Mouse (Mus musculus) heart, embryonic 14.5 days (tissue): Measurements from ENCODE around the gene Tpk1. TPM values are rescaled to one million over a fixed set of nuclear protein-coding genes. Genes with fewer than 3 reads are reported as not detected.
"Not testable (repeated sequence)": the region's sequence is repeated elsewhere in the genome, so short reads cannot be mapped to it uniquely, and the experiment has no call there.

Experiments used
- ATAC-seq: fragments of 200-750 bp; cut with Nextera tagmentation; 2 replicates; pipeline ENCODE4 v1.8.0; 2017; ENCODE audit warnings: low read depth, moderate TSS enrichment; ENCODE audit not compliant: insufficient number of reproducible peaks, insufficient read depth, low FRiP score
- H3K27ac ChIP-seq, 2 experiments: fragments of 200-500 bp in 1 of 2; fragments of 300-500 bp in 1 of 2; sonication (generic) in 1 of 2; replicated peaks in 1 of 2; 2 replicates each; pipeline ENCODE4 v1.5.1; 2012 to 2014; ENCODE audit warnings: low read depth in 2 of 2, low read length in 2 of 2, control low read depth in 1 of 2, mild to moderate bottlenecking in 1 of 2, mixed read lengths in 1 of 2; ENCODE audit not compliant: control insufficient read depth in 1 of 2, insufficient read depth in 1 of 2
- H3K27me3 ChIP-seq: fragments of 300-500 bp; sonication (generic); 2 replicates; pipeline ENCODE4 v1.6.1; 2014; ENCODE audit warnings: mild to moderate bottlenecking, low read length, control low read depth; ENCODE audit not compliant: control insufficient read depth, insufficient read depth
- H3K36me3 ChIP-seq: fragments of 300-500 bp; sonication (generic); 2 replicates; pipeline ENCODE4 v1.6.1; 2014; ENCODE audit warnings: mild to moderate bottlenecking, control low read depth, low read length, mixed read lengths; ENCODE audit not compliant: control insufficient read depth, insufficient read depth
- H3K4me1 ChIP-seq, 2 experiments: fragments of 200-500 bp in 1 of 2; fragments of 300-500 bp in 1 of 2; sonication (generic) in 1 of 2; 2 replicates each; pipeline ENCODE4 v1.6.1; 2012 to 2014; ENCODE audit warnings: low read length in 2 of 2, control low read depth in 1 of 2, mixed read lengths in 1 of 2; ENCODE audit not compliant: control insufficient read depth in 2 of 2, insufficient read depth in 2 of 2
- H3K4me2 ChIP-seq: fragments of 300-500 bp; sonication (generic); 2 replicates; pipeline ENCODE4 v1.6.1; 2014; ENCODE audit warnings: mild to moderate bottlenecking, low read length
- H3K4me3 ChIP-seq, 2 experiments: fragments of 200-500 bp in 1 of 2; fragments of 300-500 bp in 1 of 2; sonication (generic) in 1 of 2; 2 replicates each; pipeline ENCODE4 v1.5.1; 2012 to 2014; ENCODE audit warnings: low read length in 2 of 2, mild to moderate bottlenecking in 2 of 2, control low read depth in 1 of 2, low read depth in 1 of 2, moderate library complexity in 1 of 2; ENCODE audit not compliant: control insufficient read depth in 1 of 2, insufficient read depth in 1 of 2
- H3K9ac ChIP-seq: fragments of 300-500 bp; sonication (generic); 2 replicates; pipeline ENCODE4 v1.6.1; 2014; ENCODE audit warnings: mild to moderate bottlenecking, low read length
- H3K9me3 ChIP-seq: fragments of 300-500 bp; sonication (generic); 2 replicates; pipeline ENCODE4 v1.6.1; 2016; ENCODE audit warnings: low read length, control low read depth; ENCODE audit not compliant: control insufficient read depth
- WGBS: fragments of 180-500 bp; shearing (Covaris S2); extraction: QIAGEN DNeasy Blood & Tissue Kit; methylation state at CpG from one replicate; pipeline ENCODE4 v1.1.7; 2014; 5-methylcytosine and 5-hydroxymethylcytosine counted together
- polyA plus RNA-seq: library from polyadenylated mRNA; unstranded; fragments of >200 nt; fragmentation: Nextera tagmentation; extraction: Ambion mirVana; gene quantifications from 2 replicates; pipeline ENCODE4 v1.2.1, GENCODE M21; 2014

Tpk1 gene
- polyA plus RNA-seq, 1 experiment from 2014 or later = 8.6 TPM

GRCm38 (mm10) chr6:43638865-43639264 is 27.2 kb downstream of the Tpk1 start:
- H3K9me3 ChIP-seq = no peaks in the 10 kb centered on the region
- ATAC-seq = no peak
- H3K27ac ChIP-seq = no peak overlapping the region
- no peak overlapping the region for H3K4me3 ChIP-seq
- H3K4me1 ChIP-seq = no peaks in the 10 kb centered on the region; a peak in 1 of 4 replicates
- 84% methylated on average over 1 of the region's 1 CpGs for WGBS
- H3K36me3 ChIP-seq = no peaks in the 10 kb centered on the region
- H3K4me2 ChIP-seq = no peak overlapping the region
- no peaks in the 10 kb centered on the region for H3K27me3 ChIP-seq
- H3K9ac ChIP-seq = no peak overlapping the region

GRCm38 (mm10) chr6:43638119-43638518 is 28.0 kb downstream of the Tpk1 start:
- no peak overlapping the region for H3K4me2 ChIP-seq
- H3K27ac ChIP-seq = no peak overlapping the region
- no peak overlapping the region for H3K9ac ChIP-seq
- H3K4me1 ChIP-seq = no peaks in the 10 kb centered on the region; a peak in 1 of 4 replicates
- WGBS = 41% methylated on average over 3 of the region's 3 CpGs
- H3K9me3 ChIP-seq = no peaks in the 10 kb centered on the region
- no peaks in the 10 kb centered on the region for H3K27me3 ChIP-seq
- no peak overlapping the region for H3K4me3 ChIP-seq
- ATAC-seq = no peak
- no peaks in the 10 kb centered on the region for H3K36me3 ChIP-seq

GRCm38 (mm10) chr6:43636980-43637638 is 29.0 kb downstream of the Tpk1 start:
- 73% methylated on average over 11 of the region's 11 CpGs for WGBS
- H3K4me3 ChIP-seq = no peak overlapping the region
- no peak for ATAC-seq
- H3K9me3 ChIP-seq = no peaks in the 10 kb centered on the region
- no peaks in the 10 kb centered on the region for H3K36me3 ChIP-seq
- no peak overlapping the region for H3K9ac ChIP-seq
- no peaks in the 10 kb centered on the region for H3K27me3 ChIP-seq
- no peaks in the 10 kb centered on the region; a peak in 1 of 4 replicates for H3K4me1 ChIP-seq
- no peak overlapping the region for H3K4me2 ChIP-seq
- no peak overlapping the region for H3K27ac ChIP-seq

- Histone ChIP-seq H3K36me3 (no peaks in the 10 kb centered on the region), H3K9ac (no peak overlapping the region), H3K4me3 (no peak overlapping the region), H3K27me3 (no peaks in the 10 kb centered on the region), H3K4me2 (no peak overlapping the region), H3K27ac (no peak overlapping the region), H3K9me3 (no peaks in the 10 kb centered on the region), H3K4me1 (no peaks in the 10 kb centered on the region; a peak in 1 of 4 replicates)
- 77% methylated on average over 3 of the region's 3 CpGs for WGBS
- ATAC-seq = no peak
Measured at GRCm38 (mm10) chr6:43633308-43633963, 32.6 kb downstream of the Tpk1 start.

GRCm38 (mm10) chr6:43632871-43633270 is 33.2 kb downstream of the Tpk1 start:
- Histone ChIP-seq H3K27ac (no peak overlapping the region), H3K36me3 (no peaks in the 10 kb centered on the region), H3K4me2 (no peak overlapping the region), H3K27me3 (no peaks in the 10 kb centered on the region), H3K9ac (no peak overlapping the region), H3K4me3 (no peak overlapping the region), H3K4me1 (no peaks in the 10 kb centered on the region; a peak in 1 of 4 replicates), H3K9me3 (no peaks in the 10 kb centered on the region)
- no peak for ATAC-seq

GRCm38 (mm10) chr6:43623448-43623847 is 42.6 kb downstream of the Tpk1 start:
- not testable (repeated sequence) for H3K27ac ChIP-seq, H3K4me3 ChIP-seq, H3K9ac ChIP-seq, H3K4me1 ChIP-seq, ATAC-seq, H3K4me2 ChIP-seq, H3K27me3 ChIP-seq, H3K36me3 ChIP-seq, H3K9me3 ChIP-seq
- 92% methylated on average over 6 of the region's 6 CpGs for WGBS

- Histone ChIP-seq H3K4me1 (no peaks in the 10 kb centered on the region), H3K9ac (no peak overlapping the region), H3K9me3 (no peaks in the 10 kb centered on the region), H3K27me3 (no peaks in the 10 kb centered on the region), H3K27ac (no peak overlapping the region), H3K4me3 (no peak overlapping the region), H3K4me2 (no peak overlapping the region), H3K36me3 (no peaks in the 10 kb centered on the region)
- ATAC-seq = no peak
- WGBS = 74% methylated on average over 3 of the region's 3 CpGs
Measured at GRCm38 (mm10) chr6:43619258-43619657, 46.8 kb downstream of the Tpk1 start.

GRCm38 (mm10) chr6:43611770-43612169 is 54.3 kb downstream of the Tpk1 start:
- Histone ChIP-seq H3K4me3 (no peak overlapping the region), H3K9ac (no peak overlapping the region), H3K4me1 (no peaks in the 10 kb centered on the region), H3K27me3 (no peaks in the 10 kb centered on the region), H3K9me3 (no peaks in the 10 kb centered on the region), H3K36me3 (no peaks in the 10 kb centered on the region), H3K27ac (no peak overlapping the region), H3K4me2 (no peak overlapping the region)
- ATAC-seq = no peak
- 83% methylated on average over 2 of the region's 2 CpGs for WGBS
